Mouse (Mus musculus): ENCODE measurements at regions not wholly inside any gene's neighbourhood (a gene's known extent, or its start where the extent isn't known, plus 50 kb on each side); places are given as distances from the start of the nearest gene placed in this dataset.

DNA sequence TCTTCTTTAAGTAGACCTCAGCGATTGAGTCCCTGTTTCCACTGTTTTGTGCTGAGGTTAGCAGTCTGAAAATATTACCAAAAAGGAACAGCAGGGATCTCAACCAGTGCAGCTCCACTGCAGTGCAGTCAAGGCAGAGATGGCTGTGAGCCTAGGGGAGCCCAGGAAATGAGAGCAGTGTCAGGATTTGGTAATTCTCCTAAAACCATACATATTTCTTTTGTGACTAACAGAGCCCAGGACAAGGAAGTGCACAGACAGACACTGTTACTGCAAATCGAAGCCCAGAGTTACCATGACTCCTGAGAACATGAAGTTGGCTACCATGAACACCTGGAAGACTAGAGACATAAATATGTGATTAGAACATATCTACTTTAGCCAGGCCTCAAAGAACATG is 189.3 kb downstream of the Ankrd16 start:
- TF ChIP-seq POLR2A (IDR thresholded peaks at IDR 0.05; ENCODE audit: insufficient read length, low read depth): no peak
- TF ChIP-seq TCF12 (IDR thresholded peaks at IDR 0.05; ENCODE audit: insufficient read depth, poor library complexity, severe bottlenecking): no peak
- no peak for TF ChIP-seq MAX (IDR thresholded peaks at IDR 0.05; ENCODE audit: low read depth)
- TF ChIP-seq CEBPB (IDR thresholded peaks at IDR 0.05; ENCODE audit: insufficient read depth, poor library complexity, severe bottlenecking): no peak
- no peak for TF ChIP-seq USF1 (IDR thresholded peaks at IDR 0.05; ENCODE audit: low read depth)
- TF ChIP-seq MYOD1 (IDR thresholded peaks at IDR 0.05; ENCODE audit: control insufficient read depth in 1 of 3, insufficient read length in 2 of 3, low read depth in 2 of 3): no peak
- TF ChIP-seq MYOG (IDR thresholded peaks at IDR 0.05; ENCODE audit: control insufficient read depth in 1 of 3, insufficient read depth in 1 of 3, insufficient read length in 2 of 3, low read depth in 2 of 3): no peak
